Mouse (Mus musculus): Measurements from ENCODE around the gene Olfr171.
"Not testable (repeated sequence)": the region's sequence is repeated elsewhere in the genome, so short reads cannot be mapped to it uniquely, and the experiment has no call there.

The Olfr171 gene

GRCm38 (mm10) chr16:19629816-19630215, at the start of gene Olfr171:
Gene Olfr171, minus strand, starts transcription at chr16:19629916.
- DNase-seq (ENCODE audit: low spot score in 2 of 2): no peak

GRCm38 (mm10) chr16:19670768-19671357, 41.1 kb upstream of the Olfr171 start:
- no peak for DNase-seq (ENCODE audit: low spot score in 2 of 2)

- no peak for DNase-seq (ENCODE audit: low spot score in 2 of 2)
Measured at GRCm38 (mm10) chr16:19666312-19666711, 36.6 kb upstream of the Olfr171 start.

- DNase-seq (ENCODE audit: low spot score in 2 of 2): not testable (repeated sequence)
Measured at GRCm38 (mm10) chr16:19611782-19612181, 17.9 kb downstream of the Olfr171 start, which contains the start of gene Olfr170. Gene Olfr170, minus strand, starts transcription at chr16:19611882.

GRCm38 (mm10) chr16:19603166-19603565, 26.6 kb downstream of the Olfr171 start:
- no peak for DNase-seq (ENCODE audit: low spot score in 2 of 2)

Measured in spleen, postnatal 4 days (tissue).